Mouse (Mus musculus) limb, embryonic 14.5 days (tissue): ENCODE measurements at regions not wholly inside any gene's neighbourhood (a gene's known extent, or its start where the extent isn't known, plus 50 kb on each side); places are given as distances from the start of the nearest gene placed in this dataset.

ENCODE experiments used
- ATAC-seq: fragments of 200-750 bp; cut with Nextera tagmentation; 2 replicates; pipeline ENCODE4 v1.8.0; 2017; ENCODE audit warnings: low read depth, moderate number of reproducible peaks, moderate TSS enrichment; ENCODE audit not compliant: low FRiP score
- DNase-seq: peaks from one replicate; pipeline ENCODE4 v3.0.0-alpha.2; 2015; ENCODE audit warnings: low spot score
- H3K27ac ChIP-seq: fragments of 300-500 bp; sonication (generic); replicated peaks from 2 replicates; pipeline ENCODE4 v1.5.1; 2014; ENCODE audit warnings: low read depth, mild to moderate bottlenecking, low read length, moderate library complexity, mixed read lengths
- H3K27me3 ChIP-seq: fragments of 300-500 bp; sonication (generic); 2 replicates; pipeline ENCODE4 v1.6.1; 2014; ENCODE audit warnings: low read length, mixed read lengths; ENCODE audit not compliant: control insufficient read depth, insufficient read depth
- H3K36me3 ChIP-seq: fragments of 300-500 bp; sonication (generic); 2 replicates; pipeline ENCODE4 v1.6.1; 2014; ENCODE audit warnings: mild to moderate bottlenecking, low read length, moderate library complexity, mixed read lengths; ENCODE audit not compliant: control insufficient read depth, insufficient read depth
- H3K4me1 ChIP-seq: fragments of 300-500 bp; sonication (generic); 2 replicates; pipeline ENCODE4 v1.6.1; 2014; ENCODE audit warnings: antibody characterized with exemption, low read length, mixed read lengths; ENCODE audit not compliant: control insufficient read depth, insufficient read depth
- H3K4me2 ChIP-seq: fragments of 300-500 bp; sonication (generic); replicated peaks from 2 replicates; pipeline ENCODE4 v1.6.1; 2014; ENCODE audit warnings: low read depth, mild to moderate bottlenecking, low read length, moderate library complexity; ENCODE audit not compliant: severe bottlenecking
- H3K4me3 ChIP-seq: fragments of 300-500 bp; sonication (generic); replicated peaks from 2 replicates; pipeline ENCODE4 v1.5.1; 2014; ENCODE audit warnings: low read length
- H3K9ac ChIP-seq: fragments of 300-500 bp; sonication (generic); 2 replicates; pipeline ENCODE4 v1.6.1; 2014; ENCODE audit warnings: mild to moderate bottlenecking, low read depth, low read length, moderate library complexity; ENCODE audit not compliant: severe bottlenecking
- H3K9me3 ChIP-seq: fragments of 300-500 bp; sonication (generic); 2 replicates; pipeline ENCODE4 v1.6.1; 2016; ENCODE audit warnings: low read length; ENCODE audit not compliant: control insufficient read depth
- POLR2A ChIP-seq: fragments of 200-500 bp; IDR thresholded peaks from 2 replicates; pipeline ENCODE4 v1.8.0; 2012; ENCODE audit warnings: inconsistent platforms, mild to moderate bottlenecking, moderate library complexity, borderline replicate concordance; ENCODE audit not compliant: insufficient read depth, insufficient read length; ENCODE audit errors: extremely low read depth
- WGBS: fragments of 180-500 bp; shearing (Covaris S2); extraction: QIAGEN DNeasy Blood & Tissue Kit; methylation state at CpG from one replicate; pipeline ENCODE4 v1.1.7; 2014; 5-methylcytosine and 5-hydroxymethylcytosine counted together

- Histone ChIP-seq H3K36me3 (no peaks in the 10 kb centered on the region), H3K27ac (no peak overlapping the region), H3K9ac (no peak overlapping the region), H3K4me2 (no peak overlapping the region), H3K27me3 (no peaks in the 10 kb centered on the region), H3K4me3 (no peak overlapping the region), H3K4me1 (no peaks in the 10 kb centered on the region), H3K9me3 (no peaks in the 10 kb centered on the region)
- DNase-seq: peak; percentile 3
- no peak for ATAC-seq
- no peak for TF ChIP-seq POLR2A
- 10% methylated on average over 1 of the region's 1 CpGs for WGBS
Measured at GRCm38 (mm10) chr17:77016871-77017270, 1183.2 kb upstream of the Crim1 start.

- 28% methylated on average over 1 of the region's 1 CpGs for WGBS
- DNase-seq (no peak), ATAC-seq (no peak)
- H3K9ac ChIP-seq: no peak overlapping the region
- no peaks in the 10 kb centered on the region for H3K36me3 ChIP-seq
- no peak for TF ChIP-seq POLR2A
- H3K4me1 ChIP-seq: no peaks in the 10 kb centered on the region
- no peaks in the 10 kb centered on the region for H3K9me3 ChIP-seq
- H3K4me2 ChIP-seq: no peak overlapping the region
- no peaks in the 10 kb centered on the region for H3K27me3 ChIP-seq
- no peak overlapping the region for H3K27ac ChIP-seq
- H3K4me3 ChIP-seq: no peak overlapping the region
Measured at GRCm38 (mm10) chr17:77029108-77029691, 1170.8 kb upstream of the Crim1 start.

GRCm38 (mm10) chr17:77034285-77034684, 1165.8 kb upstream of the Crim1 start:
- Histone ChIP-seq H3K4me2 (no peak overlapping the region), H3K9ac (no peak overlapping the region), H3K4me1 (no peaks in the 10 kb centered on the region), H3K9me3 (no peaks in the 10 kb centered on the region), H3K4me3 (no peak overlapping the region), H3K27ac (no peak overlapping the region), H3K27me3 (no peaks in the 10 kb centered on the region), H3K36me3 (no peaks in the 10 kb centered on the region)
- DNase-seq (no peak), ATAC-seq (no peak)
- 88% methylated on average over 4 of the region's 4 CpGs for WGBS
- TF ChIP-seq POLR2A: no peak
